Mouse (Mus musculus) hindbrain, embryonic 13.5 days (tissue): ENCODE results near the gene Rxra. TPM values are rescaled to one million over a fixed set of nuclear protein-coding genes. Genes with fewer than 3 reads are reported as not detected.
A peak's percentile ranks its signal among the peaks of the same experiment; 100 is the strongest.

Experiments used
- ATAC-seq: fragments of 200-750 bp; cut with Nextera tagmentation; 2 replicates; pipeline ENCODE4 v1.8.0; 2017; ENCODE audit warnings: moderate TSS enrichment; ENCODE audit not compliant: low FRiP score
- H3K27ac ChIP-seq: fragments of 300-500 bp; sonication (generic); 2 replicates; pipeline ENCODE4 v1.5.1; 2015; ENCODE audit warnings: inconsistent platforms, mild to moderate bottlenecking, moderate library complexity
- H3K27me3 ChIP-seq: fragments of 300-500 bp; sonication (generic); 2 replicates; pipeline ENCODE4 v1.6.1; 2015; ENCODE audit warnings: mild to moderate bottlenecking, inconsistent platforms
- H3K36me3 ChIP-seq: fragments of 300-500 bp; sonication (generic); 2 replicates; pipeline ENCODE4 v1.6.1; 2015; ENCODE audit warnings: mild to moderate bottlenecking, inconsistent platforms
- H3K4me1 ChIP-seq: fragments of 300-500 bp; sonication (generic); replicated peaks from 2 replicates; pipeline ENCODE4 v1.6.1; 2015; ENCODE audit warnings: inconsistent platforms
- H3K4me2 ChIP-seq: fragments of 300-500 bp; sonication (generic); 2 replicates; pipeline ENCODE4 v1.6.1; 2015; ENCODE audit warnings: inconsistent platforms, mild to moderate bottlenecking, moderate library complexity
- H3K4me3 ChIP-seq: fragments of 300-500 bp; sonication (generic); 2 replicates; pipeline ENCODE4 v1.5.1; 2015; ENCODE audit warnings: mild to moderate bottlenecking, inconsistent platforms
- H3K9ac ChIP-seq: fragments of 300-500 bp; sonication (generic); 2 replicates; pipeline ENCODE4 v1.6.1; 2015; ENCODE audit warnings: mild to moderate bottlenecking, inconsistent platforms
- H3K9me3 ChIP-seq: fragments of 300-500 bp; sonication (generic); 2 replicates; pipeline ENCODE4 v1.6.1; 2016; ENCODE audit warnings: inconsistent platforms
- WGBS: fragments of 180-500 bp; shearing (Covaris S2); methylation state at CpG from one replicate; pipeline ENCODE4 v1.1.7; 2015; 5-methylcytosine and 5-hydroxymethylcytosine counted together
- polyA plus RNA-seq: library from polyadenylated mRNA; unstranded; fragments of >200 nt; fragmentation: Nextera tagmentation; extraction: Ambion mirVana; gene quantifications from 2 replicates; pipeline ENCODE4 v1.2.1, GENCODE M21; 2015

Gene Rxra
- polyA plus RNA-seq, 1 experiment from 2014 or later = 4.7 TPM

- no peak overlapping the region for H3K4me3 ChIP-seq
- H3K36me3 ChIP-seq = no peaks in the 10 kb centered on the region
- ATAC-seq = no peak
- no peaks in the 10 kb centered on the region for H3K9me3 ChIP-seq
- no peak overlapping the region for H3K4me2 ChIP-seq
- H3K9ac ChIP-seq = no peak overlapping the region
- no peaks in the 10 kb centered on the region for H3K27me3 ChIP-seq
- H3K27ac ChIP-seq = no peak overlapping the region
- peaks cover 81% of the 10 kb centered on the region for H3K4me1 ChIP-seq
- 94% methylated on average over 2 of the region's 2 CpGs for WGBS
Measured at GRCm38 (mm10) chr2:27686335-27686734, 10.1 kb downstream of the Rxra start.

- 64% methylated on average over 1 of the region's 1 CpGs for WGBS
- no peaks in the 10 kb centered on the region for H3K9me3 ChIP-seq
- no peak overlapping the region for H3K9ac ChIP-seq
- H3K27me3 ChIP-seq = no peaks in the 10 kb centered on the region
- H3K4me1 ChIP-seq = peaks cover 81% of the 10 kb centered on the region
- H3K4me2 ChIP-seq = no peak overlapping the region
- ATAC-seq = no peak
- no peak overlapping the region for H3K27ac ChIP-seq
- H3K4me3 ChIP-seq = no peak overlapping the region
- no peaks in the 10 kb centered on the region for H3K36me3 ChIP-seq
Measured at GRCm38 (mm10) chr2:27687041-27687440, 10.8 kb downstream of the Rxra start.

GRCm38 (mm10) chr2:27687973-27688372 is 11.7 kb downstream of the Rxra start:
- H3K27ac ChIP-seq = no peak overlapping the region
- peaks cover 81% of the 10 kb centered on the region for H3K4me1 ChIP-seq
- H3K36me3 ChIP-seq = no peaks in the 10 kb centered on the region
- H3K27me3 ChIP-seq = no peaks in the 10 kb centered on the region
- no peak overlapping the region for H3K9ac ChIP-seq
- H3K9me3 ChIP-seq = no peaks in the 10 kb centered on the region
- no peak overlapping the region for H3K4me2 ChIP-seq
- WGBS = 86% methylated on average over 5 of the region's 5 CpGs
- ATAC-seq = no peak
- H3K4me3 ChIP-seq = no peak overlapping the region

GRCm38 (mm10) chr2:27690714-27691113 is 14.5 kb downstream of the Rxra start:
- no peak for ATAC-seq
- Histone ChIP-seq H3K27me3 (no peaks in the 10 kb centered on the region), H3K4me3 (no peak overlapping the region), H3K4me2 (no peak overlapping the region), H3K4me1 (peaks cover 81% of the 10 kb centered on the region), H3K9ac (0 out of 2 replicates have a peak overlapping the region, but pooled peaks have one; percentile 35), H3K36me3 (no peaks in the 10 kb centered on the region), H3K27ac (peak overlapping the region; percentile 36), H3K9me3 (no peaks in the 10 kb centered on the region)
- WGBS = 28% methylated on average over 5 of the region's 5 CpGs

GRCm38 (mm10) chr2:27691139-27691720 is 15.0 kb downstream of the Rxra start:
- no peaks in the 10 kb centered on the region for H3K27me3 ChIP-seq
- peak overlapping the region; percentile 36; the same call in 1 of the 2 replicates for H3K27ac ChIP-seq
- H3K4me1 ChIP-seq = peaks cover 83% of the 10 kb centered on the region
- H3K4me3 ChIP-seq = no peak overlapping the region
- no peak overlapping the region for H3K4me2 ChIP-seq
- 82% methylated on average over 14 of the region's 14 CpGs for WGBS
- H3K9me3 ChIP-seq = no peaks in the 10 kb centered on the region
- no peaks in the 10 kb centered on the region for H3K36me3 ChIP-seq
- ATAC-seq = no peak
- no peak overlapping the region; the same call in 1 of the 2 replicates for H3K9ac ChIP-seq

- H3K9me3 ChIP-seq = no peaks in the 10 kb centered on the region
- no peaks in the 10 kb centered on the region for H3K27me3 ChIP-seq
- H3K27ac ChIP-seq = no peak overlapping the region
- H3K36me3 ChIP-seq = no peaks in the 10 kb centered on the region
- 85% methylated on average over 3 of the region's 3 CpGs for WGBS
- H3K9ac ChIP-seq = no peak overlapping the region
- peaks cover 82% of the 10 kb centered on the region for H3K4me1 ChIP-seq
- no peak overlapping the region for H3K4me2 ChIP-seq
- no peak for ATAC-seq
- no peak overlapping the region for H3K4me3 ChIP-seq
Measured at GRCm38 (mm10) chr2:27692608-27693007, 16.4 kb downstream of the Rxra start.

GRCm38 (mm10) chr2:27693684-27694083 is 17.4 kb downstream of the Rxra start:
- H3K4me3 ChIP-seq = no peak overlapping the region
- no peaks in the 10 kb centered on the region for H3K9me3 ChIP-seq
- H3K27me3 ChIP-seq = no peaks in the 10 kb centered on the region
- no peaks in the 10 kb centered on the region for H3K36me3 ChIP-seq
- no peak overlapping the region for H3K4me2 ChIP-seq
- ATAC-seq = no peak
- H3K4me1 ChIP-seq = peaks cover 84% of the 10 kb centered on the region
- H3K27ac ChIP-seq = no peak overlapping the region
- H3K9ac ChIP-seq = no peak overlapping the region
- WGBS = 97% methylated on average over 6 of the region's 6 CpGs

GRCm38 (mm10) chr2:27699574-27699973 is 23.3 kb downstream of the Rxra start:
- WGBS = 5% methylated on average over 7 of the region's 7 CpGs
- peak; percentile 55 for ATAC-seq
- H3K36me3 ChIP-seq = no peaks in the 10 kb centered on the region
- H3K27ac ChIP-seq = peak overlapping the region; percentile 89
- H3K4me2 ChIP-seq = no peak overlapping the region; the same call in 1 of the 2 replicates
- H3K9ac ChIP-seq = peak overlapping the region; percentile 35
- H3K27me3 ChIP-seq = no peaks in the 10 kb centered on the region
- peaks cover 92% of the 10 kb centered on the region for H3K4me1 ChIP-seq
- H3K9me3 ChIP-seq = no peaks in the 10 kb centered on the region
- H3K4me3 ChIP-seq = no peak overlapping the region

- WGBS = 54% methylated on average over 3 of the region's 3 CpGs
- Histone ChIP-seq H3K9me3 (no peaks in the 10 kb centered on the region), H3K9ac (no peak overlapping the region), H3K27ac (no peak overlapping the region), H3K4me3 (no peak overlapping the region), H3K27me3 (no peaks in the 10 kb centered on the region), H3K36me3 (no peaks in the 10 kb centered on the region), H3K4me1 (peaks cover 80% of the 10 kb centered on the region), H3K4me2 (no peak overlapping the region)
- no peak for ATAC-seq
Measured at GRCm38 (mm10) chr2:27702283-27702682, 26.0 kb downstream of the Rxra start.

GRCm38 (mm10) chr2:27702904-27703666 is 26.8 kb downstream of the Rxra start:
- Histone ChIP-seq H3K4me1 (peaks cover 72% of the 10 kb centered on the region), H3K27me3 (no peaks in the 10 kb centered on the region), H3K36me3 (no peaks in the 10 kb centered on the region), H3K9me3 (no peaks in the 10 kb centered on the region), H3K9ac (no peak overlapping the region), H3K27ac (no peak overlapping the region), H3K4me2 (no peak overlapping the region), H3K4me3 (no peak overlapping the region)
- ATAC-seq = no peak
- 82% methylated on average over 10 of the region's 10 CpGs for WGBS

GRCm38 (mm10) chr2:27703852-27704640 is 27.8 kb downstream of the Rxra start:
- no peak for ATAC-seq
- no peak overlapping the region for H3K4me2 ChIP-seq
- H3K4me1 ChIP-seq = peaks cover 62% of the 10 kb centered on the region
- H3K9me3 ChIP-seq = no peaks in the 10 kb centered on the region
- H3K27me3 ChIP-seq = no peaks in the 10 kb centered on the region
- H3K4me3 ChIP-seq = no peak overlapping the region
- no peak overlapping the region for H3K9ac ChIP-seq
- no peak overlapping the region for H3K27ac ChIP-seq
- no peaks in the 10 kb centered on the region for H3K36me3 ChIP-seq
- WGBS = 71% methylated on average over 9 of the region's 9 CpGs

GRCm38 (mm10) chr2:27704641-27705040 is 28.4 kb downstream of the Rxra start:
- Histone ChIP-seq H3K4me1 (peaks cover 56% of the 10 kb centered on the region), H3K27me3 (no peaks in the 10 kb centered on the region), H3K4me3 (no peak overlapping the region), H3K9ac (no peak overlapping the region), H3K27ac (no peak overlapping the region), H3K36me3 (no peaks in the 10 kb centered on the region), H3K9me3 (no peaks in the 10 kb centered on the region), H3K4me2 (no peak overlapping the region)
- WGBS = 93% methylated on average over 3 of the region's 3 CpGs
- ATAC-seq = no peak
